Mouse (Mus musculus) ES-Bruce4 (cell line): ENCODE data around the gene Pdhx. TPM values are rescaled to one million over a fixed set of nuclear protein-coding genes. Genes with fewer than 3 reads are reported as not detected.

Source experiments
- H3K27ac ChIP-seq: 2 replicates; pipeline ENCODE4 v1.5.1; 2012; ENCODE audit warnings: low read length, inconsistent platforms; ENCODE audit not compliant: insufficient read depth
- H3K27me3 ChIP-seq: 2 replicates; pipeline ENCODE4 v1.6.1; 2012; ENCODE audit warnings: mild to moderate bottlenecking, low read length, inconsistent platforms; ENCODE audit not compliant: control insufficient read depth, poor library complexity, insufficient read depth, severe bottlenecking
- H3K36me3 ChIP-seq: 2 replicates; pipeline ENCODE4 v1.6.1; 2012; ENCODE audit warnings: inconsistent platforms, mild to moderate bottlenecking, low read length, moderate library complexity; ENCODE audit not compliant: control insufficient read depth, poor library complexity, insufficient read depth, severe bottlenecking
- H3K4me1 ChIP-seq: one replicate; pipeline ENCODE4 v1.8.1; 2011; ENCODE audit warnings: low read length; ENCODE audit not compliant: control insufficient read depth, insufficient read depth
- H3K4me3 ChIP-seq: 2 replicates; pipeline ENCODE4 v1.5.1; 2011; ENCODE audit warnings: low read depth, mild to moderate bottlenecking, low read length
- H3K9ac ChIP-seq: 2 replicates; pipeline ENCODE4 v1.6.1; 2012; ENCODE audit warnings: low read depth, mild to moderate bottlenecking, inconsistent platforms; ENCODE audit not compliant: poor library complexity, severe bottlenecking
- H3K9me3 ChIP-seq: replicated peaks from 2 replicates; pipeline ENCODE4 v1.6.1; 2012; ENCODE audit warnings: mild to moderate bottlenecking, low read length, inconsistent platforms; ENCODE audit not compliant: control insufficient read depth, poor library complexity, insufficient read depth, severe bottlenecking
- CTCF ChIP-seq: IDR thresholded peaks from one replicate; pipeline ENCODE4 v1.8.1; 2011; ENCODE audit warnings: low read depth, low read length
- EP300 ChIP-seq: IDR thresholded peaks from 2 replicates; pipeline ENCODE4 v1.6.1; 2011; ENCODE audit warnings: low read depth, low read length; ENCODE audit not compliant: insufficient read depth
- POLR2A ChIP-seq: IDR thresholded peaks from one replicate; pipeline ENCODE4 v1.8.1; 2011; ENCODE audit warnings: low read length; ENCODE audit not compliant: insufficient read depth
- polyA plus RNA-seq: library from polyadenylated mRNA; stranded (reverse); fragments of >200 nt; gene quantifications from 2 replicates; pipeline ENCODE4 v1.2.4, GENCODE M21; 2011; ENCODE audit warnings: low read depth; ENCODE audit not compliant: missing spikeins, insufficient read depth, insufficient read length

Gene Pdhx
- polyA plus RNA-seq, 1 experiment = 16.7 TPM

DNA sequence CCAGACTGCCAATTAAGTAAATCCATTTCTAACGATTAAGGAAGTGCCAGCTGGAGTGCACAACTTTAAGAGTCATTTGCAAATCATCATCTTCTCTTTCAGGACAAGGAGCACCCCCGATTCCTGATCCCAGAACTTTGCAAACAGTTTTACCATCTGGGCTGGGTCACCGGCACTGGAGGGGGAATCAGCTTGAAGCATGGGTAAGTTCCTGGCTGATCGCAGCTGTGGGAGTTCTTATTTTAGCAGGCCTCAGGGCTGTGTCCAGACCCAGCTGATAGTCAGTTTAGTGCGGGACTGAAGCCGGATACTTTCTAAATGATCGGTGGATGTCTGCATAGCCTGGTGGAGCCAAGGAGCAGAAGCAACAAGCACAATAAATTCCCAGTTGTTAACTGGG lies 9.5 kb upstream of the Pdhx start:
- H3K4me3 ChIP-seq = no peak overlapping the region
- no peak overlapping the region for H3K27ac ChIP-seq
- no peaks in the 10 kb centered on the region for H3K27me3 ChIP-seq
- H3K9ac ChIP-seq = no peak overlapping the region
- H3K36me3 ChIP-seq = no peaks in the 10 kb centered on the region
- no peaks in the 10 kb centered on the region for H3K4me1 ChIP-seq
- TF ChIP-seq CTCF (no peak), POLR2A (no peak), EP300 (no peak)
- no peaks in the 10 kb centered on the region for H3K9me3 ChIP-seq

DNA sequence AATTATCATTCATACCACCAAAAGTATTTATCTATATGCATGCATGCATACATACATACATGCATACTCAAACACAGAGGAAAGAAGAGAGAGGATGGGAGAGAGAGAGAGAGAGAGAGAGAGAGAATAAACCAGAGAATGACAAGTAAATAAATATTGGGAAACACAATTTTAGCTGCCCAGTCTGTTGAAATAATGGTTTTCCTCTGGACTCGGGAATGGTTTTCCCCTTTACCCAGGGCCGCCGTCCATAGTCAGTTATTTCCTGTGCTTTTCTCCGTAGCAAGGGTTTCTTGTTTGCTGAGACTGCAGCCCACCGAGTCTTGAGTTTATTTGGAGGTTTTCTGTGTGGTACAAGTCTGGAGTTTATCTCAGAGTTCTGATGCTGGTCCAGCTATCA lies 8.4 kb upstream of the Pdhx start:
- Histone ChIP-seq H3K9me3 (no peaks in the 10 kb centered on the region), H3K36me3 (no peaks in the 10 kb centered on the region), H3K27ac (no peak overlapping the region), H3K27me3 (no peaks in the 10 kb centered on the region), H3K4me1 (no peaks in the 10 kb centered on the region), H3K9ac (no peak overlapping the region), H3K4me3 (no peak overlapping the region)
- TF ChIP-seq POLR2A = no peak
- TF ChIP-seq EP300 = no peak
- no peak for TF ChIP-seq CTCF

- Histone ChIP-seq H3K9ac (no peak overlapping the region), H3K9me3 (no peaks in the 10 kb centered on the region)
Observed at GRCm38 (mm10) chr2:103081117-103081516, 7.8 kb upstream of the Pdhx start.

DNA sequence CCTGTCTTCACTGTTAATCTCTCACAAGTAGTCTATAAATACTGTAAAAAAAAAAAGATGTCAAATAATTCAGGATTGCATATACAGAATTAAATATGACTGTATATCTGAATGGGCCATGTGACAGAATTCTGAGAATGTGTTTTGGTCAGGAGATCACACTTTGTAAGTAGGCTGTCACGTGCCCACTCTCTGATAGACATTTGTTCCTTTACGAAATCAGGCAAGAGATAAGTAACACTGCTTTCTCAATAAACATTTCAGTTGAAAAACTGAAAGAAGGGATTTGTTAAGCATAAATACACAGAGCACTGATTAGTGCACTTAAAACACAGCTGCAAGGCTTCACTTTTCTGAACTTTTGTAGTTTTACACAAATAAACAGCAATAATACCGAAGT lies 2.7 kb downstream of the Pdhx start:
- Histone ChIP-seq H3K9ac (no peak overlapping the region), H3K4me3 (no peak overlapping the region), H3K9me3 (peaks cover 3% of the 10 kb centered on the region), H3K27ac (no peak overlapping the region), H3K36me3 (no peaks in the 10 kb centered on the region), H3K27me3 (no peaks in the 10 kb centered on the region), H3K4me1 (no peaks in the 10 kb centered on the region)
- TF ChIP-seq POLR2A (no peak), CTCF (no peak), EP300 (no peak)

More at GRCm38 (mm10) chr2:103081117-103081516, 7.8 kb upstream of the Pdhx start:
- TF ChIP-seq CTCF (no peak), POLR2A (no peak), EP300 (no peak)
- H3K4me1 ChIP-seq = no peaks in the 10 kb centered on the region
- H3K27me3 ChIP-seq = no peaks in the 10 kb centered on the region
- no peak overlapping the region for H3K27ac ChIP-seq
- H3K36me3 ChIP-seq = no peaks in the 10 kb centered on the region
- no peak overlapping the region for H3K4me3 ChIP-seq

- Histone ChIP-seq H3K4me1 (no peaks in the 10 kb centered on the region), H3K4me3 (no peak overlapping the region), H3K9ac (no peak overlapping the region), H3K9me3 (peaks cover 3% of the 10 kb centered on the region), H3K36me3 (no peaks in the 10 kb centered on the region), H3K27ac (no peak overlapping the region), H3K27me3 (no peaks in the 10 kb centered on the region)
- TF ChIP-seq CTCF = no peak
- TF ChIP-seq POLR2A = no peak
- TF ChIP-seq EP300 = no peak
Observed at GRCm38 (mm10) chr2:103069752-103070405, 3.4 kb downstream of the Pdhx start.

DNA sequence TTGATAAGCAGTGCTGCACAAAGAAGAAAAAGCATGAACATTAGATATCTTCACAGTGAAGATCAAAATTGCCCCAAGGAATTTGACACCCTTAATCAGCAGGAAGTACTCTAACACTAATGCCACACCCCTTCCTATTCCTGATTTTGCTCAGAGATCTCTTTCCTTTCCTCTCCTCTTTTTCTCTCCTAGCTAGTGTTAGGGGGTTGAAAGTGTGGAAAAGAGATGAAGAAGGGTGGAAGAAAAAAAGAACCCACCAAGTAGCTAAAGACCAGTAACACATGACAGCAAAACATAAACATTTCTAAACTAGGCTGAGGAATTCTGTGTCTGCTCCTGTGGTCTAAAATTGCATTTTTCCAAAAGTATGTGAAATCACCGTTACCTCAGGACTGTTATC lies 4.7 kb downstream of the Pdhx start:
- Histone ChIP-seq H3K9ac (no peak overlapping the region), H3K9me3 (peaks cover 3% of the 10 kb centered on the region), H3K27ac (no peak overlapping the region), H3K36me3 (no peaks in the 10 kb centered on the region), H3K4me3 (no peak overlapping the region), H3K4me1 (no peaks in the 10 kb centered on the region), H3K27me3 (no peaks in the 10 kb centered on the region)
- TF ChIP-seq POLR2A = no peak
- TF ChIP-seq CTCF = no peak
